Mouse (Mus musculus) cortical plate, adult 2 months (tissue): Measurements from ENCODE around the gene Lrrc75a. TPM values are rescaled to one million over a fixed set of nuclear protein-coding genes. Genes with fewer than 3 reads are reported as not detected.

Experiments used
- H3K27ac ChIP-seq: fragments of 200-500 bp; 2 replicates; pipeline ENCODE4 v1.5.1; 2012; ENCODE audit warnings: low read length, control low read depth, inconsistent platforms; ENCODE audit not compliant: insufficient read depth
- H3K4me1 ChIP-seq: fragments of 200-500 bp; 2 replicates; pipeline ENCODE4 v1.6.1; 2011; ENCODE audit warnings: low read length; ENCODE audit not compliant: control insufficient read depth, insufficient read depth
- H3K4me3 ChIP-seq: fragments of 200-500 bp; 2 replicates; pipeline ENCODE4 v1.5.1; 2011; ENCODE audit warnings: mild to moderate bottlenecking, low read length, control low read depth; ENCODE audit not compliant: insufficient read depth
- CTCF ChIP-seq: fragments of 200-500 bp; IDR thresholded peaks from 2 replicates; pipeline ENCODE4 v1.5.1; 2011; ENCODE audit warnings: mild to moderate bottlenecking, control low read depth, low read length; ENCODE audit not compliant: insufficient read depth; ENCODE audit errors: extremely low read depth
- POLR2A ChIP-seq: fragments of 200-500 bp; IDR thresholded peaks from 2 replicates; pipeline ENCODE4 v1.6.1; 2011; ENCODE audit warnings: mild to moderate bottlenecking, low read length, control low read depth; ENCODE audit not compliant: insufficient read depth; ENCODE audit errors: extremely low read depth
- polyA plus RNA-seq: library from polyadenylated mRNA; depleted of rRNA; stranded (reverse); fragments of >200 nt; gene quantifications from 2 replicates; pipeline ENCODE4 v1.2.3, GENCODE M21; 2012

The Lrrc75a gene
- polyA plus RNA-seq, 1 experiment = 22.1 TPM

GRCm38 (mm10) chr11:62576530-62577152 lies 71.7 kb downstream of the Lrrc75a start:
- Histone ChIP-seq H3K4me1 (no peaks in the 10 kb centered on the region), H3K4me3 (peak overlapping the region; percentile 63), H3K27ac (peak overlapping the region; percentile 56)
- TF ChIP-seq POLR2A = no peak
- TF ChIP-seq CTCF = no peak

- TF ChIP-seq CTCF (no peak), POLR2A (peak; percentile 75)
- Histone ChIP-seq H3K27ac (peak overlapping the region; percentile 56), H3K4me3 (peak overlapping the region; percentile 63), H3K4me1 (no peaks in the 10 kb centered on the region)
Measured at GRCm38 (mm10) chr11:62575659-62576438, 72.5 kb downstream of the Lrrc75a start.

- Histone ChIP-seq H3K4me1 (no peaks in the 10 kb centered on the region), H3K4me3 (peak overlapping the region; percentile 63), H3K27ac (no peak overlapping the region)
- TF ChIP-seq CTCF (peak; percentile 85), POLR2A (peak; percentile 15; the same call in 1 of the 2 replicates)
Measured at GRCm38 (mm10) chr11:62575297-62575658, 73.0 kb downstream of the Lrrc75a start.

- TF ChIP-seq POLR2A (no peak), CTCF (no peak)
- H3K27ac ChIP-seq = no peak overlapping the region
- no peak overlapping the region; the same call in 1 of the 2 replicates for H3K4me3 ChIP-seq
- H3K4me1 ChIP-seq = no peaks in the 10 kb centered on the region
Measured at GRCm38 (mm10) chr11:62574703-62575085, 73.6 kb downstream of the Lrrc75a start.

GRCm38 (mm10) chr11:62573959-62574702 lies 74.2 kb downstream of the Lrrc75a start, which contains the start of gene Trpv2:
Trpv2 (plus strand) TSS chr11:62574486.
- H3K4me1 ChIP-seq = no peaks in the 10 kb centered on the region
- no peak within 1 kb of the TSS for H3K27ac ChIP-seq
- TF ChIP-seq POLR2A = no peak
- TF ChIP-seq CTCF = no peak
- peak within 1 kb of the TSS; percentile 63 for H3K4me3 ChIP-seq

GRCm38 (mm10) chr11:62568300-62568699 lies 80.0 kb downstream of the Lrrc75a start:
- Histone ChIP-seq H3K27ac (no peak overlapping the region), H3K4me3 (no peak overlapping the region), H3K4me1 (no peaks in the 10 kb centered on the region)
- no peak for TF ChIP-seq POLR2A
- no peak for TF ChIP-seq CTCF

- TF ChIP-seq POLR2A (no peak), CTCF (no peak)
- Histone ChIP-seq H3K4me3 (no peak overlapping the region), H3K4me1 (no peaks in the 10 kb centered on the region), H3K27ac (no peak overlapping the region)
Measured at GRCm38 (mm10) chr11:62566211-62566610, 82.1 kb downstream of the Lrrc75a start.

GRCm38 (mm10) chr11:62565747-62566146 lies 82.6 kb downstream of the Lrrc75a start:
- Histone ChIP-seq H3K27ac (no peak overlapping the region), H3K4me3 (no peak overlapping the region), H3K4me1 (no peaks in the 10 kb centered on the region)
- TF ChIP-seq POLR2A (no peak), CTCF (no peak)

- no peak overlapping the region for H3K4me3 ChIP-seq
- TF ChIP-seq POLR2A = no peak
- no peak for TF ChIP-seq CTCF
- no peaks in the 10 kb centered on the region for H3K4me1 ChIP-seq
- H3K27ac ChIP-seq = no peak overlapping the region
Measured at GRCm38 (mm10) chr11:62563590-62563989, 84.7 kb downstream of the Lrrc75a start.
